Mouse (Mus musculus): ENCODE data around the gene Defb39.

Gene Defb39

DNA sequence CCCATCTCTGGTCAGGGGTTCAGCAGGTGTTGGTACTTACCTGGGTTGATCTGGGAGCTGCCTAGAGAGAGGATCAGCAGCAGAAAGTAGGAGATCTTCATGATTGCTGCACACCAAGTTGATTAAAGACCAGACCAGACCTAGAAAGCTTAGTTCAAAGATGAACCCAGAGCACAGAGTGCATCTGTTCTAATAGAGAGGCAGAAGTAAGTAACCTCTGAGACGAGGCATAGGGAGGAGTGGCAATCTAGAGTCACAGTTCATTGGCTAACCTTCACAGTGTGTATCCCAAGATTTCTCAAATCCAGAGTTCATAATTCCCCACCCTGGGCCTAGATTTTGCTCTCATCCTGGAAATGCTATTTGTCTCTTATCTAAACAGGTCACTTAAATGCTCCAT, at the start of gene Defb39:
Gene Defb39, minus strand, starts transcription at position 101 of the 400 bp plus-strand sequence.
- no peak for DNase-seq (ENCODE audit: low read depth, low spot score)

- DNase-seq (ENCODE audit: low read depth, low spot score), result no peak
Observed at GRCm38 (mm10) chr8:19066013-19066412, 1.4 kb upstream of the Defb39 start.

DNA sequence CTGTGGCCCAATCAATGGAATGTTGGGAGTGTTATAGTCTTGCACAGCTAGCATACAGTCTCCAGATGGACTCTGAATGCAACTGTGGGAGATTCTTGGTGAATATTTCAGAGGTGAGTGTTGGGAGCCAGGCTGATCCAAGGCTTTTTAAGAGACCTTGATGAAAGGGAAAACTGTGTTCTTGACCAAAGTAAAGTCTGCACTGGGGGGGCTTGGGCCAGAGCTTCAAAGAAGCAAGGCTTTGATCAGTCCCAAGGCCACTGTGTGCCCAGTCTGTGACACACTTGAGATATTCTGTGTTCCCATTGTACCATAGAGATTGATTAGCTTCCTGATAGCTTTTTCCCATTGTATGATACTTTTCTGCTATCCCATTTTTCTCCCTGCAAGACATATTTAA, 1.7 kb downstream of the Defb39 start:
- no peak for DNase-seq (ENCODE audit: low read depth, low spot score)

GRCm38 (mm10) chr8:19045242-19045641, 19.4 kb downstream of the Defb39 start:
- peak; percentile 36 for DNase-seq (ENCODE audit: low read depth, low spot score)

GRCm38 (mm10) chr8:19026466-19026865, 38.1 kb downstream of the Defb39 start, which contains the start of gene Defb38:
Gene Defb38, minus strand, starts transcription at chr8:19026566.
- no peak for DNase-seq (ENCODE audit: low read depth, low spot score)

Measured in WW6 (cell line).